Mouse (Mus musculus) forebrain, embryonic 11.5 days (tissue): ENCODE measurements at regions not wholly inside any gene's neighbourhood (a gene's known extent, or its start where the extent isn't known, plus 50 kb on each side); places are given as distances from the start of the nearest gene placed in this dataset.

Experiments
- ATAC-seq: fragments of 200-750 bp; cut with Nextera tagmentation; replicated peaks from 2 replicates; pipeline ENCODE4 v1.8.0; 2017; ENCODE audit warnings: moderate TSS enrichment; ENCODE audit not compliant: low FRiP score
- DNase-seq: peaks from one replicate; pipeline ENCODE4 v3.0.0-alpha.2; 2017; ENCODE audit warnings: low spot score
- H3K27ac ChIP-seq: fragments of 300-500 bp; sonication (generic); 2 replicates; pipeline ENCODE4 v1.5.1; 2014; ENCODE audit warnings: low read depth, low read length
- H3K27me3 ChIP-seq: fragments of 300-500 bp; sonication (generic); 2 replicates; pipeline ENCODE4 v1.6.1; 2014; ENCODE audit warnings: mild to moderate bottlenecking, low read length, mixed read lengths; ENCODE audit not compliant: control insufficient read depth, insufficient read depth
- H3K36me3 ChIP-seq: fragments of 300-500 bp; sonication (generic); 2 replicates; pipeline ENCODE4 v1.6.1; 2014; ENCODE audit warnings: mild to moderate bottlenecking, low read length, moderate library complexity, mixed read lengths; ENCODE audit not compliant: control insufficient read depth, insufficient read depth
- H3K4me1 ChIP-seq: fragments of 300-500 bp; sonication (generic); replicated peaks from 2 replicates; pipeline ENCODE4 v1.6.1; 2014; ENCODE audit warnings: low read length, mixed read lengths; ENCODE audit not compliant: control insufficient read depth, insufficient read depth
- H3K4me2 ChIP-seq: fragments of 300-500 bp; sonication (generic); 2 replicates; pipeline ENCODE4 v1.6.1; 2014; ENCODE audit warnings: low read depth, mild to moderate bottlenecking, low read length, moderate library complexity, mixed read lengths; ENCODE audit not compliant: severe bottlenecking
- H3K4me3 ChIP-seq: fragments of 300-500 bp; sonication (generic); 2 replicates; pipeline ENCODE4 v1.5.1; 2014; ENCODE audit warnings: low read depth, low read length
- H3K9ac ChIP-seq: fragments of 300-500 bp; sonication (generic); 2 replicates; pipeline ENCODE4 v1.6.1; 2014; ENCODE audit warnings: low read length
- H3K9me3 ChIP-seq: fragments of 300-500 bp; sonication (generic); 2 replicates; pipeline ENCODE4 v1.6.1; 2016; ENCODE audit warnings: low read length, mixed read lengths; ENCODE audit not compliant: control insufficient read depth
- WGBS: fragments of 180-500 bp; shearing (Covaris S2); extraction: QIAGEN DNeasy Blood & Tissue Kit; methylation state at CpG from one replicate; pipeline ENCODE4 v1.1.7; 2014; 5-methylcytosine and 5-hydroxymethylcytosine counted together

DNA sequence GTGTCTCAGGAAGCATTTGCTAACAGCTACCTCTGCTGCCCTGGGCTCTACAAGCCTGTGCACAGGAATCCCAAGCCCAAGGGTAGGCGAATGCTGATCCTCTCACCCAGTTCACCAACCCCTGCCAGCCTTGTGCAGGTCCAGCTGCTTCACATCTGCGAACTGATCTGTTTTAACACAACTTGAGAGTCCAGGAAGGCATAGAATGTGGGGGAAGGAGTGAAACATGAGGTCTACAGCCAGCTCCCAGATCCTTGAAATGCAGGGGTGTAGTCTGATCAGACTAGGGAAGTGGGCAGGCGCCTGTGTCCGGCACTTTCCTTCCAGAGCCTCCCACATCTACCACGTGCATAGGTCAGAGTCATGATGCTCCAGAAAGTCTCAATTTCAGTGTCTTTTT is 181.3 kb downstream of the Suds3 start:
- ATAC-seq = no peak
- Histone ChIP-seq H3K9me3 (no peaks in the 10 kb centered on the region), H3K36me3 (no peaks in the 10 kb centered on the region), H3K4me1 (no peaks in the 10 kb centered on the region), H3K4me3 (no peak overlapping the region), H3K27me3 (no peaks in the 10 kb centered on the region), H3K4me2 (no peak overlapping the region), H3K9ac (no peak overlapping the region), H3K27ac (no peak overlapping the region)
- DNase-seq = no peak
- WGBS = 77% methylated on average over 5 of the region's 5 CpGs

DNA sequence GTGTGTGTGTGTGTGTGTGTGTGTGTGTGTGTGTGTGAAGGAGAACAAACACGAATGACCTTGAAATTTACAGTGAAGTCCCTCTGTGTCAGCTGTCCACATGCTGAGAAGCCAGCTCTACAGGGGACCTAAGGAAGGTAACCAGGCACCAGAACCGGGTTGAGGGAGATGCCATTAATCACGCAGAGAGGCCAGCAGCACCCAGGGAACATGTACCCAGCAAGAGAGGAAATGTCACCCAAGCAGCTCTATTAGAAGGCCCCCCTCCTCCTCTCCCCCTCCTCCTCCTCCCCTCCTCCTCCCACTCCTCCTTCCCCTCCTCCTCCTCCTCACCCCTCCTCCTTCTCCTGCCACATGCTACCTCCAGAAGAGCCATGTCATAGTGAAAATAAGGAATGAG is 181.8 kb downstream of the Suds3 start:
- Histone ChIP-seq H3K4me2 (no peak overlapping the region), H3K36me3 (no peaks in the 10 kb centered on the region), H3K9ac (no peak overlapping the region), H3K27ac (no peak overlapping the region), H3K27me3 (no peaks in the 10 kb centered on the region), H3K9me3 (no peaks in the 10 kb centered on the region), H3K4me1 (no peaks in the 10 kb centered on the region), H3K4me3 (no peak overlapping the region)
- DNase-seq (no peak), ATAC-seq (no peak)
- WGBS = 84% methylated on average over 3 of the region's 3 CpGs

DNA sequence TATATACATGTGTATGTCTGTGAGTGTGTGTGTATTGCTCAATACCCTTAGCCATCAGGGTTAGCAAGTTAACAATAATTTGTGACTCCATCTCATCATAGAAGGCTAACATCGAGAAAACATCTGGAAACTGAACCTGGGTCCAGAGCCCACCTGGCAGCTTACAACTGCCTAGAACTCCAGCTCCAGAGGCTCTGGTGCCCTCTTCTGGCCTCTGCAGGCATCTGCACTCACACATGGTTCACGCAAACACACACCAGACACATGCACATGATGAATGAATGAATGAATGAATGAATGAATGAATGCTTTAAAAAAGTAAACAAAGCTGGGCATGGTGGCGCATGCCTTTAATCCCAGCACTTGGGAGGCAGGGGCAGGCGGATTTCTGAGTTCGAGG is 182.8 kb downstream of the Suds3 start:
- DNase-seq = no peak
- Histone ChIP-seq H3K36me3 (no peaks in the 10 kb centered on the region), H3K9ac (no peak overlapping the region), H3K4me3 (no peak overlapping the region), H3K27ac (no peak overlapping the region), H3K9me3 (no peaks in the 10 kb centered on the region), H3K4me2 (no peak overlapping the region), H3K4me1 (no peaks in the 10 kb centered on the region), H3K27me3 (no peaks in the 10 kb centered on the region)
- no peak for ATAC-seq
- 85% methylated on average over 5 of the region's 5 CpGs for WGBS

DNA sequence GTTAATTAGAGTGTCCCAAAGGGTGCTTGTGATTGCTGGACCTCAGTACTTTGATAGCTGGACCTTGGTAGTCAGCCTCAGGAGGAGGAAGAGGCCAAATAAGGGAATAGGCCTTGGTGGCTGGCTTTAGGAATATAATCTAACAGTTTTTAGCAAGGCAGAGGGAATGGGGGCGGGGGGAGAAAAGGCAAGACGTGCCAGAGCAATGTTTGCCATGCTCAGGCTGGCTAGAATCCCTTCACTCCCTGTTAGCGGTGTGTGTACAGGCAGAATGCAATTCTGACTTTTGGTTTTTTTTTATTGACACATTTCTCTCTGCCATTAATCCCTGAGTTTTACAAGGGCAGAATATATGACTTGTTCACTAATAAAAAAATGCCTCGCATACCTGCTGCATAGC is 192.2 kb downstream of the Suds3 start:
- H3K27ac ChIP-seq = no peak overlapping the region
- H3K9me3 ChIP-seq = no peaks in the 10 kb centered on the region
- no peaks in the 10 kb centered on the region for H3K36me3 ChIP-seq
- DNase-seq (no peak), ATAC-seq (no peak)
- H3K4me3 ChIP-seq = no peak overlapping the region
- H3K9ac ChIP-seq = no peak overlapping the region
- H3K4me2 ChIP-seq = no peak overlapping the region
- WGBS = 77% methylated on average over 4 of the region's 4 CpGs
- H3K4me1 ChIP-seq = no peaks in the 10 kb centered on the region
- no peaks in the 10 kb centered on the region for H3K27me3 ChIP-seq

DNA sequence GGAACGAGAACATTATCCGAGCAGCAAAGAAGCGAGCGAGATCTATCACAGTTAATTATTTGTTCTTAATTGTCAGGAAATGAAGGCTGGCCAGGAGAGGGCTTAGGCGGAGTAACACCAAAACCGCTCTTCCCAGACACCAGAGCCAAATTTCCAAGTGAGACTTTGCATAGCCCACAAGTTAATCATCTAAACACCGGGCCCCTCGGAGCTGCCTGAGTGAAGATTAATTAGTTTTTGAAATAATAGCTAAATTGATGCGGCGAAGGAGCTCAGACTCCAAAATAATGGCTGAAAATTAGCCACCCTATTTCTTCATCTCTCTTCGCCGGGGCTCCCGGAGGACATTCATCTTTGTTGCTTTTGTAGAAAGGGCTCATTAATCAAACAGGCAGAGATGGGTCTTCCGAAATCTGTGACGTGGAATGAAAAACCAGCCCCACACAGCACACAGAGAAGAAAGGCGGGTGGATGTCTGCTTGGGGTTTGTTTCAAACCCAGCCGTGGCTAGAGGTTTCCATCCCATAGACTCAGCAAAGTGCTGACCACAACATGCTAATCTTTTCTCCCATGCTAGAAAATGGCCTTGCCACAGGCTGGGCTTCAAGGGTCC is 193.7 kb downstream of the Suds3 start:
- DNase-seq (peak; percentile 56), ATAC-seq (no peak)
- Histone ChIP-seq H3K4me3 (no peak overlapping the region), H3K27me3 (no peaks in the 10 kb centered on the region), H3K9me3 (no peaks in the 10 kb centered on the region), H3K36me3 (no peaks in the 10 kb centered on the region), H3K27ac (no peak overlapping the region), H3K9ac (no peak overlapping the region), H3K4me1 (no peaks in the 10 kb centered on the region), H3K4me2 (no peak overlapping the region)
- WGBS = 55% methylated on average over 17 of the region's 17 CpGs

DNA sequence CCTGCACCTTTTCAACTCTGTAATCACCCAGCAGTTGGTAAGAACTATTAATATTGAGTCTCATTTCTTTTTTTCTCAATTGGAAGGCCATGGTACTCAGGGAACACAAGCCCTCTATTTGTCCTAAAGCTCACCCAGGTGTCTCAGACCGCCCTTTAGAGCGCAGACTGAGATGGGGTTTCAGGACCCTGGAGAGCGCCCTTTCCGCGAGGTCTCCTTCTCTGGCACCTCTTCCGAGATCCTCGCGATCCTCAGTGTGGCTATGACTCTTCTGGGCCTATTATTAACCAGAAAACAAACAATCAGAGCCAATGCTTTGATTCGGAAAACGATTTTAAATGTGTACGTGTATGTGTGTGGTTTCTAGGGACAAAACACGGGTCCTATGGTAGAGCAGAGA is 201.0 kb downstream of the Suds3 start:
- ATAC-seq (no peak), DNase-seq (peak; percentile 71)
- no peak overlapping the region for H3K9ac ChIP-seq
- no peaks in the 10 kb centered on the region for H3K9me3 ChIP-seq
- no peaks in the 10 kb centered on the region for H3K27me3 ChIP-seq
- no peaks in the 10 kb centered on the region for H3K4me1 ChIP-seq
- H3K4me3 ChIP-seq = no peak overlapping the region
- H3K4me2 ChIP-seq = no peak overlapping the region
- WGBS = 43% methylated on average over 12 of the region's 12 CpGs
- H3K36me3 ChIP-seq = no peaks in the 10 kb centered on the region
- no peak overlapping the region for H3K27ac ChIP-seq

DNA sequence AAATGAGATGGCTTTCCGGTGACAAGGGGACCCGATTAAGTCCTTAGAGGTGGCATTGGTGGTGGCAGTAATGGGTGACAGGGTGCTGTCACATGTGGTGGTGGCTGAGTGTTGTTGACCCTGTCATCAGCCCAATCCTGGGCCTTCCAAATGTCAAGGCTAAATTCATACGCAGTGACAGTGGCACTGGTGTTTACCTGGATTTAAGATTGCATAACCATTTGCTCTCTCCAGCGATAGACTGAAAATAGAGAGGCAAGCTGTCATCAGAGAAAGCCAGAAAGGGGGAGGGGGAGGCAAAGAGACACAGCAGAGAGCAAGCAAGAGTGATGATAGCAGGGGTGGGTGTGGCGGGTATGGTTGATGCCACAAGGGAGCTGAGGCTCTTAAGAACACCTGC is 215.1 kb downstream of the Suds3 start:
- H3K9ac ChIP-seq = no peak overlapping the region
- DNase-seq (no peak), ATAC-seq (no peak)
- no peak overlapping the region for H3K4me2 ChIP-seq
- no peak overlapping the region for H3K27ac ChIP-seq
- H3K4me3 ChIP-seq = no peak overlapping the region
- H3K36me3 ChIP-seq = no peaks in the 10 kb centered on the region
- no peaks in the 10 kb centered on the region for H3K9me3 ChIP-seq
- H3K27me3 ChIP-seq = no peaks in the 10 kb centered on the region
- WGBS = 87% methylated on average over 5 of the region's 5 CpGs
- H3K4me1 ChIP-seq = no peaks in the 10 kb centered on the region; the same call in 1 of the 2 replicates

DNA sequence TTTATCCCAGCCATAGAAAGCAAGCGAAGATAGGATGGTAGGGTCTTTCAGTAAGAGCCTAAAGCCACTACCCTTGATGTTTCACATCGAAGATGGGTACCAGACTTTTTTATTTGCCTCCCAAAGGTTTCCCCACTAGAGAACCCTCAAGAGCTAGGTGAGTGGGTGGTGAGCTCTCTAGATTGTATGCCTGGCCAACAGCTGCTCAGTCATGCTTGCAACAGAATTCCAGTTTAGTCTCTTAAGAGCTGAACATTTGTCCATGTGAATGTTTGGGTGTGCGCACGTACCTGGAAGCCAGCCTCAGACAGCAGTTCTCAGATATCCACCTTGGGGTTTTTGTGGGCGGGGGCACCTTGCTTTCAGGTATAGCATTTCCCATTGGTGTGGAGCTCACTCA is 218.5 kb downstream of the Suds3 start:
- no peaks in the 10 kb centered on the region for H3K9me3 ChIP-seq
- H3K27me3 ChIP-seq = no peaks in the 10 kb centered on the region
- no peak overlapping the region for H3K9ac ChIP-seq
- WGBS = 86% methylated on average over 5 of the region's 5 CpGs
- no peak overlapping the region for H3K4me2 ChIP-seq
- no peak for DNase-seq
- no peak for ATAC-seq
- no peak overlapping the region for H3K4me3 ChIP-seq
- no peak overlapping the region for H3K27ac ChIP-seq
- H3K4me1 ChIP-seq = no peaks in the 10 kb centered on the region; the same call in 1 of the 2 replicates
- H3K36me3 ChIP-seq = no peaks in the 10 kb centered on the region

DNA sequence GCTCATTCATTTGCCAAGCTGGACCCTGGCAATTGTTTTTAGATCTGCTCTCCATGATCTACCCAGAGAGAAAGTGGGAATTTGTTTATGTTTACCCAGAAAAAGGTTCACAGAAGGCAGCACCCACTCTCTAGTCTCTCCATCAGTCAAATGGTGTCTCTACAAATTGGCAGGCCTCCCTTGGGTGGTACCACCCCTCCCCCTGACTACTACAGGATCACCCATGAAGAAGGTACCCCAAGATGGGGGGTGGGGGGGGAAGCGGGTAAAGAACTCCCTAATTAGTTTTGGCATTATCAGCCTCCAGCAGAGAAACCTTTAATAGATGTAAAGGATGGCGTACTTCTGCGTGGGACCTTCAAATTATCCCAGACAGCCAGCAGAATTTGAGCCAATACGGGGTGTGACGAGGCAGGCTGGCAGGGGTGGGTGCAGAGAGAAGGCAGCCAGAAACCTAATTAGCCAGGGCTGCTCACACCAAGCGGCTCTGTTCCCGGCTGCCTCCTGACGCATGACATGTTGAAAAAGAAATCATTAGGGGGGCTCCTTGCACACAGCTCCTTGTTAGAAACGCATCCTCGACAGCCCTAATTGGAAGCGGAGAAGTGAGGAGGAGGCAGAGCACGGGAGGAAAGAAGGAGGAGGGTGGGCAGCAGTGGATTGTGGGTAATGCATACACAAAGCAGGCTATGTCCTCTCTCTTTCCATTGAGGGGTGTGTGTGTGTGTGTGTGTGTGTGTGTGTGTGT is 220.7 kb downstream of the Suds3 start:
- ATAC-seq (peak; percentile 92), DNase-seq (peak; percentile 88)
- no peak overlapping the region for H3K9ac ChIP-seq
- no peak overlapping the region for H3K4me3 ChIP-seq
- peak overlapping the region; percentile 22; the same call in 1 of the 2 replicates for H3K4me2 ChIP-seq
- peak overlapping the region; percentile 79 for H3K27ac ChIP-seq
- H3K27me3 ChIP-seq = no peaks in the 10 kb centered on the region
- WGBS = 30% methylated on average over 12 of the region's 12 CpGs
- H3K36me3 ChIP-seq = no peaks in the 10 kb centered on the region
- no peaks in the 10 kb centered on the region for H3K9me3 ChIP-seq
- H3K4me1 ChIP-seq = no peaks in the 10 kb centered on the region; the same call in 1 of the 2 replicates
